Mouse (Mus musculus): Measurements from ENCODE around the gene Lrrc7. TPM values are rescaled to one million over a fixed set of nuclear protein-coding genes. Genes with fewer than 3 reads are reported as not detected.

Lrrc7 gene
- total RNA-seq, 1 experiment from 2014 or later: not detected

DNA sequence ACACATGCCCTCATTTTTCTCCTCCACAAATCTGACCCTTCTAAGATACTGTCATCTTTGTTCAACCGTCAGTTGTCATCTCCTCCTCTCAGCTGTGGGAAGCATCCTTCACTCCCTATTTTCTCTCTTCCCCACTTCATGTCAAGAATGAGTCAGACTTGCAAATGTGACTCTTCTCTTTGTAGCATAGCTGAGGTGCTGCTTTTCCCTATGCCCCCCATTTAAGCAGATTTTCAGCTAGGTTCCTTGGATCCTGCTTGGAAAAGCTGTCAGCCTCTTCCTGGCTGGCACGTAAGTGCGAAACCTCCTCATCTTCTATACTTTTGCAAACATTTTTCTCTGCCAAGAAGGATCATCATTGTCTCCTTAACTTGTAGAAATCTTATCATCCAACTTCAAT lies 192.9 kb downstream of the Lrrc7 start:
- no peak for ATAC-seq (replicated peaks; ENCODE audit: low read depth, poor library complexity, severe bottlenecking)

DNA sequence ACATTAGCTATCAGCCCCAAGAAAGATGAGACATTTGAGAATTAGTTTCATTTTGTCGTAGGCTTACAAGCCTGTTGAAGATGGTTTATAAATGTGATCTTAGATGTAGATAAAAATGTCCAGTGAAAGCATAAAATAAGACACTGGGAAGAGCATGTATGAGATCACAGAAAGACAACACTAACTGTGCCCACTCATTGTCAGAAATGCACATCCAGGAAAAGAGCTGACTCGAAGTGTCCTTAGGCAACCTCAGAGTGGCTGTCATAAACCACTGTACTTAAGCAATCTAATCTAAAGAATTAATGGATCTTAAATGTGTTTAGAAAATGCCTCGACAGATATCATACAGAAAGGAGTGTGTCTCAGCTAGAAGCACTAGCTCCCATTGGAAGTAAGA lies 196.2 kb downstream of the Lrrc7 start:
- no peak for ATAC-seq (replicated peaks; ENCODE audit: low read depth, poor library complexity, severe bottlenecking)

DNA sequence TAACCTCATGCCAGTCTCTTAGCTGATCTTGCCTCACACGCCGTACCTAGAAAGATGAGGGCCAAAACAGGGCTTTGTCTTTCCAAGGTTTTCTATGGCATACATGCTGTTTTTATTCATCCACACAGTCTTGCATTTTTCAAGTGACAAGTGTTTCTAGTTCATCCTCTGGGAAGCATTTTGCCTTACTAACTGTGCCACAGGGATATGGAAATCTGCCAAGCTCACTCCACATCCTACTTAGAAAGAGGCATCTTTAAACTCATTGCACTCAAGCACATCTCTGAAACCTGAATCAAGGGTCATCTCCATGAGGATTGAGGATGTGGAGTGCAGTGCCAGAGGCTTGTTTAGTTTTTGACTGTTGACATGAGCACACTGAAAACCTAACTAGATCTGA lies 199.9 kb downstream of the Lrrc7 start:
- ATAC-seq (replicated peaks; ENCODE audit: low read depth, poor library complexity, severe bottlenecking): no peak

DNA sequence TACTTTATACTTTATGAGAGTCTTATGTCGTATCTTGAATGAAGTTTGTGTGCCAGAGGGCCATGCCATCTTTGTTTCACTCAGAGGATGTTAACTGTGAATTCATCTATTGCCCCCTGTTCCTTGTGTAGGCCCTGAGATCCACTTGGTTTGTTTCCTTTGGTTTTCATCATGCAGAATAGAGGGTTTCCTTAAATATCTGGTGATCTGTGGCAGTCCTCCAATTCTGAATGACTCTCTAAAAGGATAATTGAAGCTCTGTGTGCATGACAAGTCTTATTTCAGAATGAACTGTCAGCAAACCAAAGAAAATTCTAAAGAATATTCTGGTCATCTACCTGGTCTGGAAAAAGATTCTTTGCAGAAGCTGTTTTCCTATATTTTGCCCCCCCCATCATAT lies 205.3 kb downstream of the Lrrc7 start:
- no peak for ATAC-seq (replicated peaks; ENCODE audit: low read depth, poor library complexity, severe bottlenecking)

DNA sequence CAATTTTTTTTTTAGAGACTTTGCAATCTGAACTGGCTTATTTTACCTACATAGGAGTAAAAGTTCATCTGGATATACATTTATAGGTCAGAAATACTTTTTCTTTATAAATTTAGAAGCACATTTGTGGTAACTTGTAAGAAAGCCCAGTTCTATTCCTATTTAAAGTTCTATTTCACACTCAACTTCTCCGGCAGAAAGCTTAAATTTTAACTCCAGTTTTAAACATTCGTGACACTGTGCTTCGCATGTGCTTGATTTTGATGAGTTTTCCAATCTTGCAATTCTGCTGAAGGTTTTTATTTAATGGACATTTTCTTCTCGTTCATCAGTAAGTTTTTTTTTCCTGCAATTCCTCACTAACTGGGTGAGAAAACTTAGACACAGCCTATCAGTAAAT lies 205.8 kb downstream of the Lrrc7 start:
- ATAC-seq (replicated peaks; ENCODE audit: low read depth, poor library complexity, severe bottlenecking): no peak

DNA sequence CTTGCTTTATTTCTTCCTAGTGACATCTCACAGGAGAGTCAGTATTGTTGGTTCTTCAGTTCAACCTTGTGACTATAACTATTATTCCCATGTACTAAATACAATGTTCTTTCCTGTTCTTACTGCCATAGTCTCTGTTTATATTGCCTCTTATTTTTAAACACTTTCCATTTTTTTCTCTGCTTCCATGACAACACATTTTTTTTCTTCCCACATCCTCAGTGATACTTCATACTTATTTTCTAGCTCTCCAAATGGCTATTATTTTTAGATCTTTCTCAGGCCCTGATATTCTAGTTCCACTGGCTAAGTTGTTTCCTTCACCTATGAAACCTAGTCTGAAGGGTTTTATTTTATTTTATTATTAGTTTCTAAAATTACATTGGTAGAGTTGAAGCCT lies 221.2 kb downstream of the Lrrc7 start:
- ATAC-seq (replicated peaks; ENCODE audit: low read depth, poor library complexity, severe bottlenecking): no peak

DNA sequence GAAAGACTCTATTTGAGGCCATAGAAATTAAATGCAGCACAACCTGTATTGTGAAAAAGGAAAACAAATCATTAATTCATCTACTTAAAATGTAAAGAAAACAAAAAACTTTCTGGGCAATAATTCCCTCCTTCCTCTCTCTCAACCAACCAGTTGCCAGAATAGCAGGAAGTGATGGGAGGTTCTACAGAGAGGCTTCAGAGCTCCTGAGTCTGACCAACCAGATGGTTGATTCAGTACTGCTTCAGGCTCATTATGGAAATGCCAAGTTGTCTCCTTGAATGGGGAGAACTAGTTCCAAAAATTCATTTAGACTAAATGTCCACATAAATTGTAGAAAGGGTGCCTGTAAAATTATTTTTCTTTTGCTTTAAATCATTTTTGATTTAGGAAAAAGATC lies 231.9 kb downstream of the Lrrc7 start:
- ATAC-seq (replicated peaks; ENCODE audit: low read depth, poor library complexity, severe bottlenecking): no peak

DNA sequence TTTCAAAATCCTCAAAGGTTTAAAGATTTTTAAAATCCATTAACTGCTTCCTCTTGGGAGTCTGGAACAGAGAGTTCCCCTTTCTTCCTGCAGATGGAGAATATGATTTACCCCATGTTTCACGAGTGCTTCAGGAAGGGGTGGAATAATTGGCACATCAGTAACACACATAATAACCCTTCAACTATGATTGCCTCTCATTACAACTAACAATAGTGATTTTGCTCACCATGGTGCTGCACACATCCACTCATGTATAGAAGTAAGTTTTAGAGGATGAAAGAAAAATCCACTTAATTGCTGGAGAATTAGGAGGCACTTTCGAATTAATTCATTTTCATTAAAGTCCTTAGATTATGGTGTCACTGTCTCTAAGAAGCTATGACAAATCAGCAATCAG lies 251.6 kb downstream of the Lrrc7 start:
- no peak for ATAC-seq (replicated peaks; ENCODE audit: low read depth, poor library complexity, severe bottlenecking)

DNA sequence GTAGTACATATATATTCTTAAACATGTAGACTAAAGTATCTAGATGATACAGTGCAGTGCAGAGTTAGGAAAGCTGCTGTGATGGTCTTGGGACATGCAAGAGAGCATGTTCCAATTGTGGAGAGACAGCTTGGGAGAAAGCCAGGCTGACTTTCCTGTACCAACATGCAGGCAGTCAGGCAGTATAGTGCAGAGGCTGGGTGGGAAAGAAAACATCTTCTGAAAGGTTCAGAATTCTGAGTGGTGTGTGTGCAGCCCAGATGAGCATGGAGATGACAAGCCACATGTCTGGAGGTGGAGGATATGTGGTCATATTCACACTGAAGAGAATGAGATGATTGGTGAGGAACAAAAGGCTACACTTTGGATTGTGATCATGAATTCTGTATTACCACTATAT lies 254.6 kb downstream of the Lrrc7 start:
- no peak for ATAC-seq (replicated peaks; ENCODE audit: low read depth, poor library complexity, severe bottlenecking)

DNA sequence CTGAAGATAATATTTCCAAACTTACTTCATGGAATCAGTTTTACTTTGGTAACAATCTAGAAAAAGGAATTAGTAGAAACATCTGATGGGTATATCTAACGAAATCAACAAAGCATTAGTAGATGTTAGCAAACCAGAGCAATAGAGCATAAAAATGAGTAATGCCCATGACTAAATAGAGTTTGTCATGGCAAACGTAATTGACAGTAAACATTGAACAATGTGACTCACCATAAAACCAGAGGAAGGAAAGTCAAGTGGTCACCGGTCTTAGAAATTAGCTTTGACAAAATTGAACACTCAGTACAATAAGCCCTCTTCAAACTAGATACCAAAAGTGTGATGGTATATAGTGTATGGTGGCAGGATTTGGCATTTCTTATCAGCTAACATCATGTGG lies 263.3 kb downstream of the Lrrc7 start:
- ATAC-seq (replicated peaks; ENCODE audit: low read depth, poor library complexity, severe bottlenecking): no peak

DNA sequence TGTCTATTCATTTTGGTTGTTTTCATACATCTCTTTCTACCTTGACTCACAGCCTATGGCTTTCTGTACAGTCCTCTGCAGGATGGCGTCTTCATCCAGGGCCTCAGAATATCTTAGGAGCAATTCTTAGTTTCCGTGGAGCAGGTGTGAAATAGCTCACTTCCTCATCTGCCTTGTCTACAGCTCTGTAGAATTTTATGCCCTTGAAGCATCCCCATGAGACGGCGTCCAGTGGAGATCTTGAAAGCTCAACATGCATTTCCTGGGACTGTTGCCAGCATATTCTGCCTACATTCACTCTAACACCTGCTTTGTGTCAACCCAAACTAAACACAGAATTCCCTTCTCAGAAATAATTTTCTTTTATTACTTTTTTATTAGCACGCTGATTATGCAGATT lies 267.0 kb downstream of the Lrrc7 start:
- no peak for ATAC-seq (replicated peaks; ENCODE audit: low read depth, poor library complexity, severe bottlenecking)

DNA sequence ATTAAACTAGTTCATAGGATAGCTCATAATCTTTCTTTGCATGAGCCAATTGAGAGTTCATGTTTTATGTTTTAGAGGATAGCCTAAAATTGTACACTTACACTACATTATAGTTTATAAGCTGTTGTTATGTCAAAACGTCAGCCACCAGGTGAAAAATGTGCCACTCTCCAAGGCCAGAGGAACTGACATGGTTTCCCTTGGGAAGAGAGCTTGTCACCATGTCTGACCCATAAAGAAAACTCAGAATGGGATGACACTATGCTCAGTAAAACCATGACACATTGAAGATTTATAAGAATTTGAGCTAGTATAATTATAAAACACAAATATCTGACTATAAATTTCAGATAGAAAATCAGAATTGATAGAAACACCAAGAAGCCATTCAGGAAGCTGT lies 277.6 kb downstream of the Lrrc7 start:
- no peak for ATAC-seq (replicated peaks; ENCODE audit: low read depth, poor library complexity, severe bottlenecking)

DNA sequence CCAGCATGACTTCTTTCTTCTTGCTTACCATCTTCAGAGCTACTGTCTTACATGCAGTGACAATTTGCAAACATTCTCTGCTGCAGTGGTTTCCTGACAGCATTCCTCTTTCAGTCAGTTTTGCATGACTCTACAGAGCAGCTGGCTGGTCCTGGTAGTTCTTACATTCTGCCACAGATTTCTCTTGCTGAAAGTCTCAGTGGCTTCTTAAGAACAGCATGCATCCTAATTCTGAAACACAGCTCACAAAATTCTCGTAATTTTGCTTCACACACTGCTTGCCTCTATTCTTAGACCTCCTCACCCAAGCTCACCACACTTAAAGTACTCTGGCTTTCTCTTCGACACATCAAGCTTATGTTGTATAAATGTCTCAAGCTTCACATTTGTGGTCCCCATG lies 283.4 kb downstream of the Lrrc7 start:
- no peak for ATAC-seq (replicated peaks; ENCODE audit: low read depth, poor library complexity, severe bottlenecking)

DNA sequence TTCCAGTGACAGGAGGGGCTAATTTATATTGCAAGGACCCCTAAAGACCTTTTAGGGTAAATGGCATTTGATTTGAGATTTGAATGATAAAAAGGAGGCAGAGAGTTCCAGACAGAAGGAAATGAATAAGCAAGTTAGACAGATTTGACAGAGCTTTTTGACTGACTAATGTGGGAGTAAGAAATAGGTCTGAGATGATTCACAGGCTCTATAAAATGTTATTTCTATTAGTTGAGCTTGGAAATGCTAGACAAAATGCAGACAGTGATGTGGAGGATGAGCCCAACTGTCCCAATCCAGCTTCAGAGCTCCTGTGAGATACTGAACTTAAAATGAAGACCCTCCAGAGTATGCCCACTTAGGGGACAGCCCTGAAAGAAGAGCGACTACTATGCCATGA lies 289.3 kb downstream of the Lrrc7 start:
- no peak for ATAC-seq (replicated peaks; ENCODE audit: low read depth, poor library complexity, severe bottlenecking)

DNA sequence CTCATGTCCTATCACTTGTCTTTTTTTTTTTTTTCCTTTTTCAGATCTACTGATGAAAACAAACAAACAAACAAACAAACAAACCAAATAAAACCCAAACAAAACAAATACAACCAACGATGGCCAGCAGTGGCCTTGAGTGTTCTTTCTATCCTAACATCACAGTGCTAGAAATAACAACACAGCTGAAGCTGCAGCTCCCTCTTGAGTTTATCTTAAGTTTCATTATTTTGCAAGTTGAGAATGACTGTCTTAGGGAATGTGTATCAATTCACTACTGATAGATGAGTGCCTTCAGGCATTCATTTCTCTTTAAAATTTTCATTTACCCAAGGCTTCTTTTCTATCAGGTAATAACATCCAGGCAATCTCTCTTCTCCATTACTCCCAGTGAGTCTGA lies 291.1 kb downstream of the Lrrc7 start:
- ATAC-seq (replicated peaks; ENCODE audit: low read depth, poor library complexity, severe bottlenecking): no peak

DNA sequence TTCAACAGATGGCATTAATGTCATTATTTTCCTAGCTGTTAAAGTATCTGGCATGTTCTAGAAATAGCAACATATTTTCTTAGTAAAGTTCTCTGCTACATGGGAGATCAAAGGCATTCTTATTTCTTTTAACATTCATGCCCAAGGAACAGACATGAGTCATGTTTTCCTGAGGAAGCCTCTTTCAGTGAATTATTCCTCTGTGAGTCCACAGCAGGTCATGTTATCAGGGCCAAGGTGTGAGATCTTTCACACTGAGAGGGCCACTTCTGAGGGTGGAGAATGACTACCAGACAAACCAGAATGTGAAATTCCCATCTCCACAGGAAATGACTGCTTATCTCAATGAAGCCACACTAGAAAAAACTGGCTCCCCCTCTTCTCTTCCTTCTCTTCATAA lies 309.4 kb downstream of the Lrrc7 start:
- no peak for ATAC-seq (replicated peaks; ENCODE audit: low read depth, poor library complexity, severe bottlenecking)

DNA sequence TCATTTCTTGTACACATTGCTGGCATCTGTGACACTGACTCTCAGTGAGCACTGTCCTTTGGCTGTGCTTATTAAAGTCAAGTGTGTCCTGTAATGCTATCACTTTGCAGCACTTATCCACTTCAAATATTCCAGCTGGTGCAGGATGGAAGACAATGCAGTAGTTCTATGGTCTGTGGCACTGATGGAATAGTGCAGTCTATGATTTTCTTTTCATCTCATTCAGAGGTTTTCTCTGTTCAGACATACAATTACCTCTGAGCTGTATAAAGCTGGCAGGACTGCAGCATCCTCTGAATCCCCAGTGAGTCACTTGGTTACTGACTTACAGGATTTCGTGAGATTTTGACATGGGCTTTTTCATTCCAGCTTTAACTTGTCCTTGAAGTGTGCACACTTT lies 314.3 kb downstream of the Lrrc7 start:
- no peak for ATAC-seq (replicated peaks; ENCODE audit: low read depth, poor library complexity, severe bottlenecking)

DNA sequence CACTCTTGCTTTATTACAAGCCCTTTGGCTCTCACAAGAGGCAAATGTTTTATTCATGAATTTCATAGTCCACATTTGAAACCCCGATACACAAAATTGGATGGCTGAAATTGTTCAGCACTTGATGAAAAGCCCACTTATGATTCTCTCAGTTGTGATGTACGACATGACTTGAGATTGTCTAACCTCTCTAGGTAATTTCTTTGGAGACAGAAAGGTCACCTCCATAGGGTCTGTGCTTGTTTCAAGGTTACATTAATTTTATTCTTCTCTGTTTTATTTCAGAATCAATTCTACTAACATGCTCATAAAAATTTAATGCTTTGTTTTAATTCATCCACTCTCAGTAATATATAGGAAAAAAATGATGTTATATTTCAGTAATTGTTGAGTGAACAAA lies 351.4 kb downstream of the Lrrc7 start:
- ATAC-seq (replicated peaks; ENCODE audit: low read depth, poor library complexity, severe bottlenecking): no peak

DNA sequence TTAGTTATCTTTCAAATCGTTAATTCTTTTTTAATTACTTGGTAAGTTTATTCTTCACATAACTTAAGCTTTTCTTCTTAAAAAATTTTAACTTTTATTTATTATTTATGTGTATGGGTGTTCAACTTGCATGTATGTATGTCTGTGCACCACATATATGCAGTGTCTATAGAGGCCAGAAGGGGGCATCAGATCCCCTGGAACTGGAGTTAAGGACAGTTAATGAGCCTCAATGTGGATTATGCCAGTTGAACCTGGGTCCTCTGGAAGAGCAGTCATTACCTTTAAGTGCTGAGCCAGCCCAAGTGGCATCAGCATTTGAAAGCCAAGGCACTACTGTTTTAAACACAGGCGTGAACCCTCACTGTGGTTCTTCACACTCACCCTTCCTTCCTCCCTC lies 352.0 kb downstream of the Lrrc7 start:
- ATAC-seq (replicated peaks; ENCODE audit: low read depth, poor library complexity, severe bottlenecking): 0 out of 2 replicates have a peak, but pooled peaks have one; percentile 25

DNA sequence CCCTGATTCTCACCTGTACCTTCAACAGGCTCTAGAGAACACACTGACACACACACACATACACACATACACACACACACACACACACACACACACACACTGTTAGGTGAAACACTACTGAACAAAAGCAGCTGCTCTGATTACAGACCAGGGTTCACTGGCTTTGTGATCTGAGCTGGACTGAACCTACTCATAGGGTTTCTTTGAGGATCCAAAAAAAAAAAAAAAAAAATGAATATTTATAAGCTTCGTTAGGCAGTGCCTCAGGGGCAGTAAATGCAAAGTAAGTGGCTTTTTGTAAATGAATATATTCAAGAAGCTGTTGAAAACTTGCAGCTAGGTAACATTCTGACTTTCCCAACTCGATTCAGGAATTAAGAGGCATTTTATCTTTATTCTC lies 354.2 kb downstream of the Lrrc7 start:
- no peak for ATAC-seq (replicated peaks; ENCODE audit: low read depth, poor library complexity, severe bottlenecking)

DNA sequence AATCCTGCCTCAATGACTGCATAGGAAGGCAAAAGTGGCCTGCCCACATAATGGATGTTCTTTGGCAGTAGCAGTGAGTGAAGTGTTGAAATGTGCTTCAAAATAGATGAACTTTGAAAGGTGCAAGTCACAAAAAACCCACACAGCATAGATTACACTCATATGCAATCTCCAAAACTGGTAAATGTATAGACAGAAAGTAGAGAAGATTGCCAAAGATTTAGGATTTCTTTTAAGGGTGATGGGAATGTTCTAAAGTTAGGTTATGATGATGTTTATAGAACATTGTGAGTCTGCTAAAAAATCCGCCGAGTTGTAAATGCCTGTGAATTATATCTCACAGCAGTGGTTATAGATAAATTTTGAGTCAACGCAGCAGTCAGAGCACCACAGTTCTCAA lies 359.2 kb downstream of the Lrrc7 start:
- ATAC-seq (replicated peaks; ENCODE audit: low read depth, poor library complexity, severe bottlenecking): no peak

DNA sequence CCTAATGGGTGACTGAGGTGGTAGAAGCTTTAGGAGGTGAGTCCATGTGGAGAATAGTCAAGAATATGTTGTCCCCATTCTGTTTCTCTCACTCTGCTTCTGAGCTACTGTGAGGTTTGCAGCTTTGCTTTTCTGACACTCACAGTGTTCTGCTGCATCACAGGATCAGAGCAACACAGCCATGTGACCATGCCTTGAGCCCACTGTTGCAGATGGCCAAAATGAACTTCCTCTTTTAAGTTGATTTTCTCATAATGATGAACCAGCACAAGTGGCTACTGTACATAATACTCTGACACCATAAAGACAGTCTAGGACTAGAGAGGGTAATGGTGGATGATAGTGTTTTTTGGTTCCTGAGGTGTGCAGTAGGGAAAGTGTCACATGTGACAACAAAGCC lies 366.6 kb downstream of the Lrrc7 start:
- peak; percentile 65 for ATAC-seq (replicated peaks; ENCODE audit: low read depth, poor library complexity, severe bottlenecking)

DNA sequence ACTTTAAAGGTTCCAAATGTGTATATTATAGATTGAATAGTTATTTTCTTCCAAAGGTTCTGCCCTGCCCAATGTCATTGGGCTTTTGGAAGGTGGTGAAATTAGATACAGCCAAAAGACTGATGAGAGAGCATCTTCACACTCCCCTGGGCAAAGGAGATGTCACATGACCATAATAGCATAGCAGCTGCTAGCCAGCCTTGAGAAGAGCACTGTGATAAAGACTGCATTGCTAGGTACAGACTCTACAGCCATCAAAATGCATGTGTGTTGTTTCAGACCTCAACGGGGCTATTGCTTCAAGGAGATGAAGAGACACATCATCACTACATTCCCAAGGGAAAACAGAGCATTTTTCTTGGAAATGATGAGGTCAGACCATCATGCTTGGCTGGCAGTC lies 368.8 kb downstream of the Lrrc7 start:
- ATAC-seq (replicated peaks; ENCODE audit: low read depth, poor library complexity, severe bottlenecking): no peak

Data from common myeloid progenitor, adult 5-6 weeks (primary cell).